ENCODE assay signal across 14 mouse cellular contexts in the genomic region with DNA sequence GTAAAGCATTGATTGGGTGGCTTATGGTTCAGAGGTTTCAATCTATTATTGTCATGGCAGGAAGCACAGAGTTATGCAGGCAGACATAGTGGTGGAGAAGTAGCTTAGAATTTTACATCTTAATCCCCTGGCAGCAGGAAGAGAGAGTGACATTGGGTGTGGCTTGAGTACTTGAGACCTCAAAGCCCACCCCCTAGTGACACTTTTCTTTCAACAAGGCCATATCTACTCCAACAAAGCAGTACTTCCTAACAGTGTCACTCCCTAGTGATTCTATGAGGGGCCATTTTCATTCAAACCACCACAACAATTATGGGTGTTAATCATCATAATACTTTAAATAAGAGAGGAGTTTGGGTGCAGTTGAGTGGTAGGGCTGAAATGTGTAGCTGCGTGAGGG.
A peak's percentile ranks its signal among the peaks of the same experiment; 100 is the strongest.
DNase-seq lines count a peak whose midpoint lies in the region.
"Had no signal": no experiment of that assay in that cellular context is flagged by ENCODE, and none has a peak within 500 bp of the region (broad histone marks: within the 10 kb centered on the region; RNA-seq: fewer than 3 reads in every experiment).

No protein-coding gene starts in this region.

- peak; percentile 17 for DNase-seq in heart, adult 11 months
- DNase-seq in heart, postnatal 36 days, result no peak
- DNase-seq in R1 (ENCODE audit: low read depth, low spot score), result peak; percentile 64
- no peak for DNase-seq in cerebellum, adult 8-10 months
- no peak for DNase-seq in left cerebral cortex, postnatal 4 days
- DNase-seq: adrenal gland, adult 8-10 months; adrenal gland, postnatal 14 days; adrenal gland, postnatal 36 days; cerebellum, adult 11-12 months; cerebellum, adult 2 months; cerebellum, adult 9-11 months; cerebellum, postnatal 14 days; cerebellum, postnatal 36 days; embryo, embryonic 11 days had no signal

- intact Hi-C loops in heart, postnatal 36 days (cut with DNase I), result no loop called here
- intact Hi-C loops in left cerebral cortex, postnatal 4 days (cut with DNase I), result no loop called here

Comparison
In these comparisons a context has a peak if more than half of its experiments do, and no peak if none do; other contexts are left out.
1. DNase-seq: peak in heart, adult 11 months (single experiment) and R1 (single experiment); none in heart, postnatal 36 days (0 of 2), cerebellum, adult 8-10 months (single experiment) and left cerebral cortex, postnatal 4 days (single experiment).